Mouse (Mus musculus) bone marrow, adult 2 months (tissue): ENCODE measurements around the gene Gm8369.

ENCODE experiments used
- CTCF ChIP-seq: fragments of 200-500 bp; IDR thresholded peaks from 2 replicates; pipeline ENCODE4 v1.5.1; 2011; ENCODE audit warnings: low read length, control low read depth; ENCODE audit not compliant: control insufficient read depth, insufficient read depth
- POLR2A ChIP-seq: fragments of 200-500 bp; IDR thresholded peaks from 2 replicates; pipeline ENCODE4 v1.6.1; 2011; ENCODE audit warnings: low read depth, mild to moderate bottlenecking, control low read depth, low read length, borderline replicate concordance; ENCODE audit not compliant: control insufficient read depth

DNA sequence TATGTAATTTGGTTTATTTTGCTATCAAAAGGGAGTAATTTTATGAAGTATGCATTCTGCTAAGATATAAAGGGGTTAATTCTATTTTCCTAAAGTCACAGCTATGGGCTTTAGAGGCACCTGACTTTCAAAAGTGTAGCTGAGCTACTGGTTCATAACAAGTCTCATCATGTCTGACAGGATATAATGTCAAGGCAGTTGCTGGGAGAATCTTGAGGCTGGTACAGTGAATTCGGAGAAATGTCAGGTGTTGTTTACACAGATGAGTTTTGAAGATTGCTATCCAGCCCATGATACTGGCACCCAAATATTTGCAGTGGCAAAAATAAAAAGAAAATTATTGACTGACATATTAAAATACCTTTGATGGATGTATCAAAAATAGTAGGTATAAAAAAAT lies 19.1 kb downstream of the Gm8369 start:
- TF ChIP-seq CTCF (no peak), POLR2A (no peak)
